Mouse (Mus musculus): ENCODE results near the gene Pym1. TPM values are rescaled to one million over a fixed set of nuclear protein-coding genes. Genes with fewer than 3 reads are reported as not detected.

Pym1 gene
- polyA plus RNA-seq (2014; fragmentation: Illumina TruSeq; extraction: RNeasy Lipid Tissue Mini Kit (QIAGEN cat#74804); ENCODE audit: low read depth, low replicate concordance) = 0.93 TPM

GRCm38 (mm10) chr10:128747646-128748251 is at the start of gene Pym1:
Gene Pym1, plus strand, starts transcription at chr10:128747889.

GRCm38 (mm10) chr10:128703895-128704294 is 43.8 kb upstream of the Pym1 start, which contains the start of gene Pmel:
Gene Pmel, plus strand, starts transcription at chr10:128704195.

GRCm38 (mm10) chr10:128704491-128705316 is 43.0 kb upstream of the Pym1 start, which contains the start of gene Cdk2:
Gene Cdk2, minus strand, starts transcription at chr10:128705031.

GRCm38 (mm10) chr10:128744680-128745601 is 2.7 kb upstream of the Pym1 start, which contains the start of gene Dgka:
Gene Dgka, minus strand, starts transcription at chr10:128744855.

GRCm38 (mm10) chr10:128790398-128791124 is 42.9 kb downstream of the Pym1 start, which contains the start of gene Mmp19:
Gene Mmp19, plus strand, starts transcription at chr10:128790910.

GRCm38 (mm10) chr10:128803771-128804270 is 56.1 kb downstream of the Pym1 start, which contains the start of gene Dnajc14:
Gene Dnajc14, plus strand, starts transcription at chr10:128804062.

GRCm38 (mm10) chr10:128804271-128805091 is 56.8 kb downstream of the Pym1 start, which contains the start of gene Tmem198b:
Gene Tmem198b, minus strand, starts transcription at chr10:128804370.

Other genes with a start within 250 kb of the Pym1 start
- not detected for gene Myl6b, start 249.2 kb upstream of the Pym1 start, polyA plus RNA-seq (2014; fragmentation: Illumina TruSeq; extraction: RNeasy Lipid Tissue Mini Kit (QIAGEN cat#74804); ENCODE audit: low read depth, low replicate concordance)
- gene Esyt1, start 222.0 kb upstream of the Pym1 start, polyA plus RNA-seq (2014; fragmentation: Illumina TruSeq; extraction: RNeasy Lipid Tissue Mini Kit (QIAGEN cat#74804); ENCODE audit: low read depth, low replicate concordance) = 5.1 TPM
- gene Zc3h10, start 200.1 kb upstream of the Pym1 start, polyA plus RNA-seq (2014; fragmentation: Illumina TruSeq; extraction: RNeasy Lipid Tissue Mini Kit (QIAGEN cat#74804); ENCODE audit: low read depth, low replicate concordance) = 0.82 TPM
- gene Rpl41, start 198.6 kb upstream of the Pym1 start, polyA plus RNA-seq (2014; fragmentation: Illumina TruSeq; extraction: RNeasy Lipid Tissue Mini Kit (QIAGEN cat#74804); ENCODE audit: low read depth, low replicate concordance) = 12.5 TPM
- gene Pa2g4, start 181.9 kb upstream of the Pym1 start, polyA plus RNA-seq (2014; fragmentation: Illumina TruSeq; extraction: RNeasy Lipid Tissue Mini Kit (QIAGEN cat#74804); ENCODE audit: low read depth, low replicate concordance) = 91.8 TPM
- gene Erbb3, start 158.2 kb upstream of the Pym1 start, polyA plus RNA-seq (2014; fragmentation: Illumina TruSeq; extraction: RNeasy Lipid Tissue Mini Kit (QIAGEN cat#74804); ENCODE audit: low read depth, low replicate concordance) = 2.4 TPM
- gene Rps26, start 121.1 kb upstream of the Pym1 start, polyA plus RNA-seq (2014; fragmentation: Illumina TruSeq; extraction: RNeasy Lipid Tissue Mini Kit (QIAGEN cat#74804); ENCODE audit: low read depth, low replicate concordance) = 12.2 TPM
- 1.5 TPM for gene Ikzf4, start 101.9 kb upstream of the Pym1 start, polyA plus RNA-seq (2014; fragmentation: Illumina TruSeq; extraction: RNeasy Lipid Tissue Mini Kit (QIAGEN cat#74804); ENCODE audit: low read depth, low replicate concordance)
- gene Suox, start 73.8 kb upstream of the Pym1 start, polyA plus RNA-seq (2014; fragmentation: Illumina TruSeq; extraction: RNeasy Lipid Tissue Mini Kit (QIAGEN cat#74804); ENCODE audit: low read depth, low replicate concordance) = 13.9 TPM
- gene Rab5b, start 51.6 kb upstream of the Pym1 start, polyA plus RNA-seq (2014; fragmentation: Illumina TruSeq; extraction: RNeasy Lipid Tissue Mini Kit (QIAGEN cat#74804); ENCODE audit: low read depth, low replicate concordance) = 151 TPM
- gene Pmel, start 43.7 kb upstream of the Pym1 start, polyA plus RNA-seq (2014; fragmentation: Illumina TruSeq; extraction: RNeasy Lipid Tissue Mini Kit (QIAGEN cat#74804); ENCODE audit: low read depth, low replicate concordance) = not detected
- 12.2 TPM for gene Cdk2, start 42.9 kb upstream of the Pym1 start, polyA plus RNA-seq (2014; fragmentation: Illumina TruSeq; extraction: RNeasy Lipid Tissue Mini Kit (QIAGEN cat#74804); ENCODE audit: low read depth, low replicate concordance)
- gene Dgka, start 3.0 kb upstream of the Pym1 start, polyA plus RNA-seq (2014; fragmentation: Illumina TruSeq; extraction: RNeasy Lipid Tissue Mini Kit (QIAGEN cat#74804); ENCODE audit: low read depth, low replicate concordance) = 9.4 TPM
- gene Mmp19, start 43.0 kb downstream of the Pym1 start, polyA plus RNA-seq (2014; fragmentation: Illumina TruSeq; extraction: RNeasy Lipid Tissue Mini Kit (QIAGEN cat#74804); ENCODE audit: low read depth, low replicate concordance) = 56.4 TPM
- 46.9 TPM for gene Dnajc14, start 56.2 kb downstream of the Pym1 start, polyA plus RNA-seq (2014; fragmentation: Illumina TruSeq; extraction: RNeasy Lipid Tissue Mini Kit (QIAGEN cat#74804); ENCODE audit: low read depth, low replicate concordance)
- gene Tmem198b, start 56.5 kb downstream of the Pym1 start, polyA plus RNA-seq (2014; fragmentation: Illumina TruSeq; extraction: RNeasy Lipid Tissue Mini Kit (QIAGEN cat#74804); ENCODE audit: low read depth, low replicate concordance) = 4.3 TPM
- 390 TPM for gene Sarnp, start 69.4 kb downstream of the Pym1 start, polyA plus RNA-seq (2014; fragmentation: Illumina TruSeq; extraction: RNeasy Lipid Tissue Mini Kit (QIAGEN cat#74804); ENCODE audit: low read depth, low replicate concordance)
- gene Ormdl2, start 73.8 kb downstream of the Pym1 start, polyA plus RNA-seq (2014; fragmentation: Illumina TruSeq; extraction: RNeasy Lipid Tissue Mini Kit (QIAGEN cat#74804); ENCODE audit: low read depth, low replicate concordance) = 145 TPM
- 2.2 TPM for gene Gdf11, start 143.8 kb downstream of the Pym1 start, polyA plus RNA-seq (2014; fragmentation: Illumina TruSeq; extraction: RNeasy Lipid Tissue Mini Kit (QIAGEN cat#74804); ENCODE audit: low read depth, low replicate concordance)
- gene Cd63, start 153.1 kb downstream of the Pym1 start, polyA plus RNA-seq (2014; fragmentation: Illumina TruSeq; extraction: RNeasy Lipid Tissue Mini Kit (QIAGEN cat#74804); ENCODE audit: low read depth, low replicate concordance) = 432 TPM
- gene Rdh5, start 175.0 kb downstream of the Pym1 start, polyA plus RNA-seq (2014; fragmentation: Illumina TruSeq; extraction: RNeasy Lipid Tissue Mini Kit (QIAGEN cat#74804); ENCODE audit: low read depth, low replicate concordance) = 3.8 TPM
- 12.7 TPM for gene Bloc1s1, start 176.1 kb downstream of the Pym1 start, polyA plus RNA-seq (2014; fragmentation: Illumina TruSeq; extraction: RNeasy Lipid Tissue Mini Kit (QIAGEN cat#74804); ENCODE audit: low read depth, low replicate concordance)
- 0.35 TPM for gene Itga7, start 185.9 kb downstream of the Pym1 start, polyA plus RNA-seq (2014; fragmentation: Illumina TruSeq; extraction: RNeasy Lipid Tissue Mini Kit (QIAGEN cat#74804); ENCODE audit: low read depth, low replicate concordance)
- not detected for gene Mettl7b, start 213.1 kb downstream of the Pym1 start, polyA plus RNA-seq (2014; fragmentation: Illumina TruSeq; extraction: RNeasy Lipid Tissue Mini Kit (QIAGEN cat#74804); ENCODE audit: low read depth, low replicate concordance)
- gene Olfr9, start 241.5 kb downstream of the Pym1 start, polyA plus RNA-seq (2014; fragmentation: Illumina TruSeq; extraction: RNeasy Lipid Tissue Mini Kit (QIAGEN cat#74804); ENCODE audit: low read depth, low replicate concordance) = not detected